Mouse (Mus musculus) hindbrain, embryonic 15.5 days (tissue): ENCODE measurements at regions not wholly inside any gene's neighbourhood (a gene's known extent, or its start where the extent isn't known, plus 50 kb on each side); places are given as distances from the start of the nearest gene placed in this dataset.

Experiments
- ATAC-seq: fragments of 200-750 bp; cut with Nextera tagmentation; 2 replicates; pipeline ENCODE4 v1.8.0; 2017; ENCODE audit warnings: low read depth, moderate number of reproducible peaks, moderate TSS enrichment; ENCODE audit not compliant: low FRiP score
- H3K27ac ChIP-seq: fragments of 300-500 bp; sonication (generic); replicated peaks from 2 replicates; pipeline ENCODE4 v1.5.1; 2015; ENCODE audit warnings: mild to moderate bottlenecking, inconsistent platforms
- H3K27me3 ChIP-seq: fragments of 300-500 bp; sonication (generic); 2 replicates; pipeline ENCODE4 v1.6.1; 2015; ENCODE audit warnings: control low read depth, inconsistent platforms
- H3K36me3 ChIP-seq: fragments of 300-500 bp; sonication (generic); 2 replicates; pipeline ENCODE4 v1.6.1; 2015; ENCODE audit warnings: control low read depth, inconsistent platforms
- H3K4me1 ChIP-seq: fragments of 300-500 bp; sonication (generic); replicated peaks from 2 replicates; pipeline ENCODE4 v1.6.1; 2015; ENCODE audit warnings: control low read depth, inconsistent platforms
- H3K4me2 ChIP-seq: fragments of 300-500 bp; sonication (generic); 2 replicates; pipeline ENCODE4 v1.6.1; 2015; ENCODE audit warnings: moderate library complexity, mild to moderate bottlenecking, inconsistent platforms
- H3K4me3 ChIP-seq: fragments of 300-500 bp; sonication (generic); 2 replicates; pipeline ENCODE4 v1.5.1; 2015; ENCODE audit warnings: mild to moderate bottlenecking, inconsistent platforms
- H3K9ac ChIP-seq: fragments of 300-500 bp; sonication (generic); 2 replicates; pipeline ENCODE4 v1.6.1; 2015; ENCODE audit warnings: inconsistent platforms
- H3K9me3 ChIP-seq: fragments of 300-500 bp; sonication (generic); 2 replicates; pipeline ENCODE4 v1.6.1; 2016; ENCODE audit warnings: control low read depth, inconsistent platforms
- WGBS: fragments of 180-500 bp; shearing (Covaris S2); methylation state at CpG from one replicate; pipeline ENCODE4 v1.1.7; 2015; 5-methylcytosine and 5-hydroxymethylcytosine counted together

- H3K27ac ChIP-seq: no peak overlapping the region
- H3K4me1 ChIP-seq: no peaks in the 10 kb centered on the region
- H3K4me3 ChIP-seq: no peak overlapping the region
- 91% methylated on average over 4 of the region's 4 CpGs for WGBS
- no peaks in the 10 kb centered on the region for H3K36me3 ChIP-seq
- H3K9me3 ChIP-seq: no peaks in the 10 kb centered on the region
- no peaks in the 10 kb centered on the region for H3K27me3 ChIP-seq
- no peak for ATAC-seq
- no peak overlapping the region for H3K9ac ChIP-seq
- no peak overlapping the region for H3K4me2 ChIP-seq
Measured at GRCm38 (mm10) chr13:51352874-51353273, 55.6 kb upstream of the S1pr3 start.

- H3K36me3 ChIP-seq: no peaks in the 10 kb centered on the region
- no peaks in the 10 kb centered on the region for H3K4me1 ChIP-seq
- H3K9me3 ChIP-seq: no peaks in the 10 kb centered on the region
- WGBS: 86% methylated on average over 2 of the region's 2 CpGs
- H3K27ac ChIP-seq: no peak overlapping the region
- no peak for ATAC-seq
- H3K9ac ChIP-seq: no peak overlapping the region
- no peak overlapping the region for H3K4me2 ChIP-seq
- H3K27me3 ChIP-seq: no peaks in the 10 kb centered on the region
- H3K4me3 ChIP-seq: no peak overlapping the region
Measured at GRCm38 (mm10) chr13:51355507-51355906, 52.9 kb upstream of the S1pr3 start.
